Mouse (Mus musculus) gastrocnemius, postnatal 36 days (tissue): ENCODE measurements around the gene Dennd4c. TPM values are rescaled to one million over a fixed set of nuclear protein-coding genes. Genes with fewer than 3 reads are reported as not detected.
A peak's percentile ranks its signal among the peaks of the same experiment; 100 is the strongest.

Experiments used
- DNase-seq, 2 experiments: peaks; one replicate each; pipeline ENCODE4 v3.0.0; 2022
- intact Hi-C: fragments of 180-260 bp; cut with DNase I; formaldehyde crosslinking; loops from one replicate; pipeline ENCODE4 v1.15.1; 2025
- long read RNA-seq, 2 experiments: library from polyadenylated mRNA; stranded (forward); transcript quantifications; one replicate each; pipeline ENCODE4 v2.0.0; 2021
- total RNA-seq, 2 experiments: library from RNA; stranded (reverse); gene quantifications; 2 replicates each; pipeline ENCODE4 v1.2.3; 2021

Gene Dennd4c
- 10 to 100 TPM; 22.3 to 27.1 TPM for total RNA-seq
- long read RNA-seq, experiment 1, partial matches to known transcripts, result 4 of 5 reads
- long read RNA-seq, experiment 1, other reads (novel, unspliced or antisense), result 1 of 5 reads
- long read RNA-seq, experiment 2, partial matches to known transcripts, result 1 of 3 reads
- long read RNA-seq, experiment 2, other reads (novel, unspliced or antisense), result 2 of 3 reads

DNA sequence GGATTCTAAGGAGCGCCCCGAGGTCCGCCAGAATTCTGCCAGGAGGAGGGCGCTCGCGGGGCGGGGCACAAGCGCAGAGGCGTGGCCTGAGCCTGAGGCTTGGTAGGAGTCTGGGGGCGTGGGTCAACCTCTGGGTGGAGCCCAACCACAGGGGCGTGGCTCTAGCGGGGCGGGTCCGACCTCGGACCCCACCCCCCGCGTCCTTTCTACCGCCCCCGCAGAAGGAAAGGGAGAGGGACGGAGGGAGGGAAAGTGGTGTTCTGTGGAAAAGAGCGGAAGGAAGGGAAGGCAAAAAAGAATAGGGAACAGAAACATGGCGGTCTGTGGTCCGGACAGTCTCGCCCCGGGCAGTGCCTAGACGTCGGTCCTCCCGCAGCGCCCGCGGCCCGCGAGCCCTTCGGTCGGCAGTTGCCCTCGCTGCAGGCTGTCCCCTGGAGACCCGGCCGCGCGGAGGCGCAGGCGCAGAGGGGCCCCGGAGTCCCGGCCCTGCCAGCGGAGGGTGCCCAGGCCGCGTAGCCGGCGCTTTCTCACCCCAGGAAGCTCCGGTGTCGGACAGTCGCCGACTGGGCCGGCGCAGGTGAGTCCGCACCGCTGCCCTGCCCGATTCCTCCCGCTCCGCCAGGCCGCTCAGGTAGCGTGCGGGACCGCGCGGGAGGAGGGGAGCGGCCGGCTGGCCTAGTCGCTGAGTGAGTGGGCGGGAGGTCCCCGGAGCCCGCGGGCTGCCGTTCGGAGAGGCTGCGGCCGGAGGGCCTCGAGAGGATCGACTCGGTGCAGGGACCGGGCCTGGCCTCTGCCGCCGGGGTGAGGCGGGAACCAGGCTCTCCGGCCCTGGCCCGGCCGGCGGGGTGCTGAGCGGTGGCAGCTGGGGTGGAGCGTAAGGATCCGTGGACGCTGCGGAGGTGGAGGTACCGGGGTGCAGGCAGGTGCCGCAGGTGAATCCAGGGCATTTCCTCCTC, at the start of gene Dennd4c:
Dennd4c (plus strand) TSS at position 220 of the 956 bp plus-strand sequence.
- DNase-seq, result peak; percentile 93 to 95
- intact Hi-C loops, result loop anchor here (5.0 kb wide), 1 partner anchor 96 kb away; no protein-coding TSS in a partner anchor

DNA sequence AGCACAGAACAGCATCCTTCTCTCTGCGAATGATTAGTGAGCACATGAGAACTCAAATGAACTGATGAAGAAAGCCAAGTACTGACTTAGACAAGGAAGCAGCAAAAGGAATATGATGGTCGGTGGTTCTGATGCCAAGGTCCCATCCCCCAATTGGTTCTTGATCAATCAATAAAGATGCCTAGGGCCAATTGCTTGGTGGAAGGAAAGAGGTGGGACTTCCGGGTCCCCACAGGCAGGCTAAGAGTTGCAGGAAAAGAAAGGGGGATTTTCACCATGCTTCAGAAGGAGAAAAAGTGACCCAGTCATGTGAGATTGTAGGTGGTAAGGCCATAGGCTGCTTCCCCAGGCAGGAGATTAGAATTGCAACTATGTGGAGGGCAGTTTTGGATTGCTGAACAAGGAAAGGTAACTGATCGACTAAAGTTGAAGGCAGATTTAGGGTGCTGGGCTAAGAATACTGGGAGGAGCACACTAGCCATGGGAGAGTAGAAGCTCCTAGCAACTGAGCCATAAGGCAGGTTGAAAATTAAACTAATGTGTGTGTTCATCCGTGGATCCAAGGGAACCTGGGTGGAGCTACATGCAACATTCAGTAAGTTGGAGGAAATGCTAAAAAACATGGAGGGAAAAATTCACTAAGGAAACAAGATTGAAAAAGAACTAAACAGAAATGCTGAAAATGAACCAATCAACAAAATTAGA, 49.0 kb upstream of the Dennd4c start:
- DNase-seq, result no peak
- intact Hi-C loops, result no loop called here

DNA sequence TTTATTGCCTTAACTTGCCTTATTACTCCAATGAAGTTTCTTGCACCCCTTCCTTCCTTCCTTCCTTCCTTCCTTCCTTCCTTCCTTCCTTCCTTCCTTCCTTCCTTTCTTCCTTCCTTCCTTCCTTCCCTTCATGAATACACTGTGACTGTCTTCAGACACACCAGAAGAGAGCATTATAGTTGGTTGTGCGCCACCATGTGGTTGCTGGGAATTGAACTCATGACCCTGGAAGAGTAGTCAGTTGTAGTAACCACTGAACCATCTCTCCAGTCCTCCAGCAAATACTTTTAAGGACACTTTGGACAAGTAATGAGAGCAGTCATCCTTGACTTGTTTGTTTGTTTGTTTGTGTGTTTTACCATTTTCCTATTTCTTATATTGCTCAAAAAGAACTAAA, 39.6 kb upstream of the Dennd4c start:
- intact Hi-C loops, result no loop called here
- no peak for DNase-seq

DNA sequence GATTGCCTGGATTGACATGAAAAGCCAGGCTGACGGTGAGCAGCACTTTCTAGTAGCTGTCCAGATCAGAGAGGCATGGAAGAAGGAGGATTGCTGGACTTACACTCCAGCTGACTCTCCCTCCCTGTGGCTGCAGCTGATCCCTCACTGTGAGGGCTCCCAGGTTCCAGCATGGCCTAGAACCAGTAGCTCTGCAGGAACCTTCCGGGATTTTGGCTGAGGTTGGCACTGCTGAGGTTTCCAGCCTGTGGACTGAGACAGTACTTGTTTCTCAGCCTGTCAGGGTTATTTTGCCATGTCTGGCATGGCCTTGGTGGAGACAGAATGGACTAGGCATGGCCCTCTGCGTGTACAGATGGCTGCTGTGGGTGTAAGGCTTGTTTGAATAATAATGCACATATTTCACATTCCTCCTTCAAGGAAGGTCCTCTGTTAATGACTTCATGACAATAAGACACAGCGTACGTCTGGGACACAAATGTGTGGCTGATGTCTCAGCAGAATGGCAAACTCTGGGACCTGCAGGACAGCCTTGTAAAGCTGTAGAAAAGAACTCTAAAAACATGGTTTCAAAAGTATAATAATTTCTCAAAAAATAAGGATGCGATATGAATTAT, 38.2 kb upstream of the Dennd4c start:
- no peak for DNase-seq
- intact Hi-C loops, result no loop called here

DNA sequence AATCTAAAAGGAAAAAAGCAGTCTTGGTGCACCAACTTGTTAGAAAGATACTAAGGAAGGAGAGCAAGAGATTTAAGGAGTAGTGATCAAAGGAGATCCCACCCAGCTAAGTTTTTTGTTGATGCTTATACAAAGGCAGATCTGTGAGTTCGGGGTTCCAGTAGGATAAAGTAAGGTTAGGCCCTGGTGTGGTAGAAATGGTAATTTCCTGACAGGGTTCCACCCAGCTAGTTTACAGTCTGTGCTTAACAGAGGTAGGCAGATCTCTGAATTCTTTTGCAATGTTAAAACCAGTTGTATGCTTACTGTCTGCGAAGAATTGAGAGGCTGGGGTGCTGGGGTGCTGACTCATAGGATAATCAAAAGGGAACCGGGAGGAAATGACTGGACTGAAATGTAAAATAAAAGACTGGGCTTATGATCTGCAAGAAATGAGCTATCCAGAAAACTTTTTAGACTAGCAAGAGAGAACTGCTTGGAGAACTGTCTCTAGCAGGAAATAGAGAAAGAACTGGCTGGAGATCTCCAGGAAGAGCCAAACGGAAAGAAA, 37.6 kb upstream of the Dennd4c start:
- intact Hi-C loops, result no loop called here
- DNase-seq, result no peak

DNA sequence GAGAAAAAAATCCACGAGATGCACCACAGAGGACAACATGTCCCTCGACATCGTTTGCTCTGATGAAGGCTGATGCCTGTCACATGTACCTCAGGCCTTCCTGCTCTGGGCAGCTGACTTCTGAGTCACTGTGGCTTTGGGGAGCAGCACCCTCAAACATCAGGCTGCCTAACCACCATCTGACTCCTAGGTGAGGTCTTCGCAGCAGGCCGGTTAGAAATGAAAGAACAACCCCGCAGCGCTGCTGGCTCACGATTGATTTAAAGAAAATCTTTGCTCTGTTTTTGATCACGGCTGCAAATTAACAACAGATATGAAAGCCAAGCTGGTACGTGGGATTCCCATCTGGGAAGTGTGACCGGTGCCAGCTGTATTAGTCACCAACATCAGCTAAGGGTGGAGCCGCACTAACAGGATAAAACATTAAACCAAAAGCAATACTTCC, 35.6 kb upstream of the Dennd4c start:
- DNase-seq, result peak; percentile 33 to 59
- intact Hi-C loops, result no loop called here

DNA sequence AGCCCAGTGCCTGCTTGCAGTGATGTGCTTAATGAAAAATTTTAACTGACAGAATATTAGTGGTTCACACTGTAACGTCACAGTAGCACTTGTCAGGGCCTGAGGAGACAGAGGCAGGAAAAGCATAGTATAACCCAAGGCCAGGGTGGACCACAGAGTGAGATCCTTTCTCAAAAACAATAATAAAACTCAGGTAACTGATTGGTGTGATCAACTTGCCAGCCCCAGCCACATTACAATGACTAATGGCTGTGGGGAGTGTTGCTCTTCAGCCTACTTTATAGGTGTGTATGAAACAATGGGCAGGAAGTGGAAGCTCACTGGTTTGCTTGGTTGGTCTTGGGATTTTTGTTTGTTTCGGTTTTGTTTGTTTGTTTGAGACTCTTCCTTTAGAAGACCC, 34.8 kb upstream of the Dennd4c start:
- intact Hi-C loops, result no loop called here
- no peak for DNase-seq

DNA sequence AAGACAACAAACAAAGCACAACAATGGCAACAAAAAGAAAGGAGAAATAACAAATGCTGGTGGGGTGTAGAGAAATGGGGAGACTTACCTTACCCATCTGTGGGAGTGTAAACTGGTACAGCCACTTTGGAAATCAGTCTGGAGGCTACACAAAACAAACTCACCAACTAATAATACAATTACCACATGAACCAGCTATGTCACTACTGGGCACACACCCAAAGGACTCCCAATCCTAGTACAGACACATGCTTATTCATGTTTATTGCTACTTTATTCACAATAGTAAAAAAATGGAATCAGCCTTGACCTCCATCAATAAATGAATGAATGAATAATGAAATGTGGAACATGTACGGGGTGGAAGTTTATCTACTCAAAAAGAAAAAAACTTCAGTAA, 33.0 kb upstream of the Dennd4c start:
- intact Hi-C loops, result no loop called here

DNA sequence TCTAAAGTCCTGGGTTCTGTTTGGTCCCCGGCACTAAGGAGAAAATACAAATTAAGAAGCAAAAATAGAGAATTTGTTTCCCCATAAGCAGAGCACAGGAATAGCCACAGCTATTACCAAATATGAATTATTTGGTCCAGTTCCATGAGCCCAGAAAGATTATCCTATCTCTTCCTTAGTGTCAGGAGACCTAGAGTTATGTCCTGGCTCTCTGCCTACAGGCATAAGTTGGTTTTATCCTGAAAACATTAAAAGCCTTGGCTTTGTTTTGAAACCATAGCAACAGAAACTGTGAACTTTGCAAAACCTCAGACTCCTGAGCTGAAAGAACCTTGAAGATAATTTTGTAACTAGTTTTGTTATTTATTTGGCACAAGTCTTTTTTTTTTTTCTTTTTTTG, 31.2 kb upstream of the Dennd4c start:
- no peak for DNase-seq
- intact Hi-C loops, result no loop called here

More for the DNA sequence above, 33.0 kb upstream of the Dennd4c start:
- DNase-seq, result peak in 1 of 2 experiments; percentile 19

DNA sequence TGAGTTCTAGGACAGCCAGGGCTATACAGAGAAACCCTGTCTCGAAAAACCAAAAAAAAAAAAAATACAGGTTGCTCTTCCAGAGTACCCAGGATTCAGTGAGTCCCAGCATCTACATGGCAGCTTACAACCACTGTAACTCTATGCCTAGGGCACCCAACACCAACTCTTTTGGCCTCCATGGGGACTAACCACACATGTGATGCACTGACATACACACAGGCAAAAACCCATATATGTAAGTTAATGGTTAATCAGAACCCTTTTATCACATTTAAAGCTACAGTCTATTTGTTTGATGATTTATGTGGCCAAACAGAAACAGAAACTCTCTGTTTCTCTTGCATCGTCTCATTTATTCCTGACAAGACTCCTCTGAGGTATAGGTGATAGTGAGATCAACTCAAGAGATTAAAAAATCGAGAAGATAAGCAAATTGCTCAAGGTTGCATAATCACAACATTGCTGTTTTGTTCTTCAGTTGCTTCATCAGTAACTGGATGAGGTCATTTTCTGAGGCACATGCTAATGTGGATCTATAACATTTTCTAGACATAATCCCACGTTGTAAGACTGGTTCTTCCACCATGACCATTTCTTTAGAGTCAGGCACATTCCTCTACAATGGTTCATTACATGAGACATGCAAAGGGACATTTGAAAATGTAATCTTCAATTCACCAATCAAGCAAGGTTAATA, 29.3 kb upstream of the Dennd4c start:
- no peak for DNase-seq
- intact Hi-C loops, result no loop called here

DNA sequence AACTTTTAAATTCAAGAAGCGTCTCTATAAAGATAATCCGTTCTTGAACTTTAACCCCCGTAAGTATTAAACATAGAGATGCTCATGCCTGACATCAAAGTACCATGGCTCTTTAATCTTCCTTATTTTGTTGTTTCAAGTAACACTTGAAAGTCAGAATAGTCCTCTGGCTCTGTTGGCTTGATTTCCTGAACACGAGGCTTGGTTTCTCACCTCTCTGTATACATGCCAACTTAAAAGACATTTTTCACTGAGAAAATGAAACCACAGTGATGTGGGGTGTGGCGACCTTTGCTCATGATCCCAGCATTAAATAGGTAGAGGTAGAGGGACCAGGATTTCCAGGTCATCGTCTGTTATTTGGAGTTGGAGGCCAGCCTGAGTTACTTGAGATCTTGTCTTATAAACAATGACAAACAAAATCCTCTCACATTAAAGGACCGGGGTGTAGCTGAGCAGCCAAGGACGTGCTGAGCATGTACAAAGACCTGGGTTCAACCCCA, 26.4 kb upstream of the Dennd4c start:
- DNase-seq, result no peak
- intact Hi-C loops, result no loop called here

DNA sequence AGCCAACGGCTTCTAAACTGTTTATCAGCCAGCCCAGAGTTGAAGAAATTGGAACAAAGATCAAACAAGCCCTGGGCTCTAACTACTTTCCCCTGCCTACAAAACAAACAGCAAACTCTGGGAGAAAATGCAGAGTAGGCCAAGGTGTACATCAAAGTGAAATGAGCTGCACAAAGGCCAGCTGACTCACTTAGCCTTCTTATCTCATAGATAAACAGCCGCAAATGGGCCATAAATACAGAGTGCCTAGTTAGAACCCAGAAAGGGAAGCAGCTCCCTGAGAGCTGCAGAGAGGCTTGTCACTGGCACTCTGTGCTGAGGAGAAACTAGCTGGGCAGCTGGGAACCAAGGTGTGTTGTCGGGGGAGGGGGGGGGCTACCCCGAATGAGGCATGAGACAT, 23.2 kb upstream of the Dennd4c start:
- no peak for DNase-seq
- intact Hi-C loops, result no loop called here

DNA sequence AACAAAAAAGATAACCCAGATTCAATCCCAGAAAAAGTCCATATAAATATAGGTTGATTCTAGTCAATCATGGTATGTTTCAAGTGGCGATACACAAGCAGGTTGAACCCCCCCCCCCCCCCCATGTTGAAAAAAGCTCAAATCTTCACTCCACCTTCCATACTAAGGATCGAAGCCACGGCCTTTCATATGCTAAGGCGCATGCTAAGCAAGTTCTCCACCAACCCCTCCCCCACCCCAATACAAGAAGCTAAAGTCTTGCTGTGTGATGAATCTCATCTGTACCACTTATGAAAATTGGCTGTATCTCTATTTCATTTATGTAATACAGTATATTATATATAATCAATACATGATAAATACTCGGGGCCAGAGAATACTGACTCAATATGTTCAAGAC, 22.2 kb upstream of the Dennd4c start:
- intact Hi-C loops, result no loop called here
- DNase-seq, result no peak

DNA sequence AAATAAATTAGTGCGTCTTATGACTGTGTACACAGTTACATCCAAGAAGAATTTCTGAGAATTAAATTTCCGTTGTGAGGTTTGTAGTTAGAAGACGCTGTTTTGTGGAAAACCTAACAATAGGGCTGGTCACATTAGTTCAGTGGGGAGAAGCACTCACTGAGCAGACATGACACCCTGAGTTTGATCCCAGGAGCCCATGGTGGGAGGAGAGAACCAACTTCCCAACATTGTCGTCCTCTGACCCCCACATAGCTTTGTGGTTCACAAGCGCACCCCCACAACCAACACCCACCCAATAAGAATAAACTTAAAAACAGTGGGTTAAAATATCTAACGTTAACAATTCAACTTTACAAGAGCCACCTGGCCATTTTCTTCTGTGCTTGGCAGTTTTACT, 18.5 kb upstream of the Dennd4c start:
- DNase-seq, result no peak
- intact Hi-C loops, result no loop called here

DNA sequence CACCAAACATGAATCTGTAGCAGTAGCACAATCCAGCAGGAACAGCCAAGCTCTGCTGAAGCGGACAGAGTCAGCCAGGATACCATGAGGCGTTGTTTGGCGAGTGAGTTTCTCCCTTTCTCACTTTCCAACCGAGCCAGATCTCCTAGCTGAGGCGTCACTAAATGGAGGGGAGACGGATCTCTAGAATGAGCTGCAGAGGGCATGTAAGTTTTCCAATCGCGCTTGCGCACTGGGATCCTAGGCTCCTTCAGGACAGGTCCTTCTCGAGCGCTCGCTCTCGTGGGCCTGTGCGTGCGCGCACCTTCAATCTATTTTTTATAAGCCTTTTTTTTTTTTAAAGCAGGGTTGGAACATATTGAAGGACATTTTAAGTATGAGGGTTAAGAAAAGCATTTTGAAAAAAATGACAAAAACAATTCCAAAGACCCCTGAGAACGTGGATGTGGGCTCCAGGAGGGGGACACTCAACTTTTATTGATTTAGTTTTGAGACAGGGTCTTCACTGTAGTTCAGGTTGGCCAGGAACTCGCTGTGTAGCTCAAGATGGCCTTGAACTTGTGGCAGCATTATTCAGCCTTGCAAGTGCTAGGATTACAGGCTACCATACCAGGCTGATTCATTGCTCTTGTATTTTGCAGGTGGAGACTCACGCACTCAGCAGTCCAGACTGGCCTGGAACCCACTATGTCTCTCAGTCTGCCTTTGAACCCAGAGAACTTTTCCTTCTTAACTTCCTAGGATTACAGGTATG, 14.1 kb upstream of the Dennd4c start:
- intact Hi-C loops, result no loop called here
- no peak for DNase-seq

DNA sequence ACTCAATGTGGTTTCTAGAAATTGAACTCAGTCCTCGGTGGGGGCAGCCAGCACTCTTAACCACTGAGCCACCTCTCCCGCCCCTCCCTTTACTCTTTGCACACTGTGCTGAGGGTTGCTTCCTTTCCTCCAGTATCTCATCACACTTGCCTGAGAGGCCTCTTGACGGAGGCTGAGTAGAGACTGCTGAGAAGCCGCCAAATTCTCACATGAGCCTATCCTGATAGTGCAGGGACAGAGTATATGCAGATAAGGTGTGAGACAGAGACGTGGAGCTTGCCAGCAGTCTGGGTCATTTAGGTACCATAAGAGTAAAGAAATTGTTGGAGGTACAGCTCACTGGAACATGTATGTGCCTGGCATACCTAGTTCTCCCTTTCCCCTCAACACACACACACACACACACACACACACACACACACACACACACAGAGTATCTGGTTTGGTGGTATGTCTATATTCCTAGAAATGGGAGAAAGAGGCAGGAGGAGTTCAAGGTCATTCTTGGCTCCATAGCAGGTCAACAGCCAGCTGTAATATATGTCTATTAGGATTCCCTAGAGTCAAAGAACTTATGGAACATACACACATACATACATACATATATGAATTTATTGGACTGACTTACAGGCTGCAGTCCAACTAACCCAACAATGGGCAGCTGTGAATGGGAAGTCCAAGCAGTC, 8.9 kb upstream of the Dennd4c start:
- intact Hi-C loops, result no loop called here

DNA sequence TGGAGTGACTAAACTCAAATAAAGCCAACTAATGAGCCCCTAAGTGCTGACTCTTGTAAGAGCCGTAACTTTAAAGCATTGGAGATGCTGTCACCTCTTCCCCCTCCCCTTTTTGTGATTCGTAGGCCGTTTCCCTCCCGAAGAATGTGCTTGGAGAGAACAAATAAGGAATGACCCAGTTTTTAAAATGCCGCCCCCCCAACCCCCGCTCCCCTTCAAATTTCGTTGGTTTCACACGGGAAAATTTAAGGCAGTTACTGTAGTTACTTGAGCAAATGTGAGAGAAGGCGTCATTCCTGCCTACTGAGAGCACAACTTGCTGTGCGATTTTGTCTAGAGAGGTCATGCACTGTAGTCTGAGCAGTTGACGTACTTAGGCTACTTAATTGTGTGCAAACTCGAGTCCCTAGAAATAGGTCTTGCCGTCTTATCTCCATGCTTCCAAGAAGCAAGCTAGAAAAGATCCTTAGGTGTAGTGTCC, 1.0 kb downstream of the Dennd4c start:
- no peak for DNase-seq
- intact Hi-C loops, result loop anchor here (5.0 kb wide), 1 partner anchor 97 kb away; no protein-coding TSS in a partner anchor

More for the DNA sequence above, 8.9 kb upstream of the Dennd4c start:
- no peak for DNase-seq

DNA sequence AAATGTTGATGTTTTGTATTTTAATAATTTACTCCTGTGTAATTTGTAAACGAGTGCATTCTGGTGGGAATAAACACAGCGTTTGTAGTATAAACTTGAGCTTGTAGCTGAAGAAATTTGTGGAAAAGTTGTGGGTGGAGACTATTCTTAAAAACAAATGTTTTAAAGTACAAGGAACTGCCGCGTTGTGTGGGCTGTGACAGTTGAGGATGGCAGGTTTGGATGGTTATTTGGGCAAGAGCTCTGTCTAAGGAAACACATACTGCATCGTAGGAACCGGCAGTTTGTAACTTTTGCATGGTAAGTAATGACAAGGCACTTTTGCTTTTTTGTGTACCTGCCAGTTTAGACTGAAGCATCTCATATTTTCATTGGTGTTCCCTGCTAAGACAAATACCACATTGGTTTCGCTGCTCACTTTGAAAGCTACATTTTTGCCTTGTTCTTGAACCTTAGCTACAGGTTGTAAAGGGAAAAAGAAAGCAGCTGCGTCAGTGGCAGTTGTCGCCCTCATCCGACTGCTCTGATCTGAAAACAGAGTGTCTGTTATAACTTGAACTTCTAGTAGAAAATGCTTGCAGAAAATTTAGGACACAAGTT, 2.1 kb downstream of the Dennd4c start:
- intact Hi-C loops, result loop anchor here (5.0 kb wide), 1 partner anchor 47 kb away; no protein-coding TSS in a partner anchor
- no peak for DNase-seq
